Mouse (Mus musculus): Measurements from ENCODE around the gene Afap1. TPM values are rescaled to one million over a fixed set of nuclear protein-coding genes. Genes with fewer than 3 reads are reported as not detected.

The Afap1 gene
- 21.6 and 34.3 TPM in 2 replicates for polyA plus RNA-seq (2016; fragmentation: Nextera tagmentation; extraction: Ambion mirVana)

DNA sequence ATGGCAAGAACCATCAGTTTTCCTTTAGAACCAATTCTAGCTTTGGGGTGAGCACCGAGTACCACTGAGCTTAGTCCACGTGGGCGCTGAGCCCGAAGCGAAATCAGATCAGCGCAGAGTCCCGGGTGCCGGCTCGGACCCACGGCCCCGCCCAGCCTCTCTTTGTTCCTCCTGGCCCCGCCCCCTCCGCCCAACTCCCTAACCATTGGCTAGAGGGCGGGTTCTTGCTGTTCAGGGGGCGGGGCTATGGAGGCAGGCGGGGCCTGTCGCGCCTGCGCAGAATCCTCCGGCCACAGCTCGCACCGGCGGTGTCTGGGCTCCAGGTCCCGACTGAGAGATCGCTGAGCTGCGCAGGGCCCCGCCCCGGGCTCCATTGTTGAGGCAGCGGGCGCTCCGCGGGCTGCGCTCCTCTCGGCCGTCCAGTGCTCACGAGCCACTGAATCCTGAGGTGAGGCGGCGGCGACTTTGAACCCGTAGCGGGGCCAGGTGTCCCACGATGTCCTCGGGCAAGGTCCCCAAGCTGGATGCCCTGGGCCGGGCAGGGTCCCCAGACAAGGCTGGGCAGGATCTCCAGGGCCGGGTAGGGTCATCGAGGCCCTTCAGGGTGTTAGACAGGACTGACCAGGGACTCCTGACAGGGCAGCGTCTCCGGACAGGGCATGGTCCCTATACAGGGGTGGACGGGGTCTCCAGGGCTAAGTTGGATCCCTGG lies at the start of gene Afap1:
TSS of gene Afap1 (plus strand) at position 227 of the 712 bp plus-strand sequence.
- no peaks in the 10 kb centered on the region for H3K9me3 ChIP-seq (replicated peaks)
- peak; percentile 100 for DNase-seq (ENCODE audit: low spot score)
- WGBS, result under 1% methylated on average over 49 of the region's 49 CpGs
- H3K27me3 ChIP-seq (ENCODE audit: low read depth, poor library complexity, severe bottlenecking), result peaks cover 40% of the 10 kb centered on the region
- no peaks in the 10 kb centered on the region for H3K36me3 ChIP-seq
- peaks cover 40% of the 10 kb centered on the region for H3K4me1 ChIP-seq
- peak within 1 kb of the TSS; percentile 78 for H3K4me3 ChIP-seq
- peak within 1 kb of the TSS; percentile 91 for H3K27ac ChIP-seq (replicated peaks)

DNA sequence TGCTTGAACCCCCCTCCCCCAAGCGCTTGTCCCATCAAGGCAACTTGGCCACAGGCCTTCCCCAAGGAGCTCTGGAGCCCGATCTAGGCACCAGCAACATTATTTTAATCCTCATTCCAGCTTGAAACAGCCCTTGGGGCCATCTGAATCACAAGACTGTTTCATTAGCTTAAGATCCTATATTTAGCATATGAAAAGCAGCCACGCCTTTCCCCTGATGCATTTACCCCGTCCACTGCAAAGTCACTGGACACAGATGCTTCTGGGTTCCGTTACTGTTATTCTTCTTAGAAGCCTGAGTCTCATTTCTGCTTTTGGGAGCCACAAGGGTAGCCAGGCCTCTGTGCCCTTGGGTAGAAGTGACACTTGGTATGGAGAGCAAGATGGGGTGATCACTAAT lies 41.6 kb upstream of the Afap1 start:
- Histone ChIP-seq H3K27ac (replicated peaks) (no peak overlapping the region), H3K4me3 (no peak overlapping the region), H3K27me3 (ENCODE audit: low read depth, poor library complexity, severe bottlenecking) (no peaks in the 10 kb centered on the region), H3K36me3 (no peaks in the 10 kb centered on the region), H3K4me1 (peaks cover 10% of the 10 kb centered on the region; the same call in 1 of the 2 replicates), H3K9me3 (replicated peaks) (no peaks in the 10 kb centered on the region)
- DNase-seq (ENCODE audit: low spot score), result no peak
- 64% methylated on average over 5 of the region's 5 CpGs for WGBS

GRCm38 (mm10) chr5:35853463-35853862 lies 39.7 kb upstream of the Afap1 start:
- Histone ChIP-seq H3K36me3 (no peaks in the 10 kb centered on the region), H3K4me3 (no peak overlapping the region), H3K4me1 (peaks cover 19% of the 10 kb centered on the region), H3K9me3 (replicated peaks) (no peaks in the 10 kb centered on the region), H3K27me3 (ENCODE audit: low read depth, poor library complexity, severe bottlenecking) (no peaks in the 10 kb centered on the region), H3K27ac (replicated peaks) (no peak overlapping the region)
- 92% methylated on average over 4 of the region's 4 CpGs for WGBS
- DNase-seq (ENCODE audit: low spot score), result no peak

- no peaks in the 10 kb centered on the region for H3K9me3 ChIP-seq (replicated peaks)
- no peak for DNase-seq (ENCODE audit: low spot score)
- no peaks in the 10 kb centered on the region for H3K27me3 ChIP-seq (ENCODE audit: low read depth, poor library complexity, severe bottlenecking)
- H3K4me1 ChIP-seq, result peaks cover 17% of the 10 kb centered on the region
- no peak overlapping the region for H3K4me3 ChIP-seq
- H3K27ac ChIP-seq (replicated peaks), result no peak overlapping the region
- no peaks in the 10 kb centered on the region for H3K36me3 ChIP-seq
- WGBS, result 63% methylated on average over 3 of the region's 3 CpGs
Measured at GRCm38 (mm10) chr5:35856245-35856644, 36.9 kb upstream of the Afap1 start.

DNA sequence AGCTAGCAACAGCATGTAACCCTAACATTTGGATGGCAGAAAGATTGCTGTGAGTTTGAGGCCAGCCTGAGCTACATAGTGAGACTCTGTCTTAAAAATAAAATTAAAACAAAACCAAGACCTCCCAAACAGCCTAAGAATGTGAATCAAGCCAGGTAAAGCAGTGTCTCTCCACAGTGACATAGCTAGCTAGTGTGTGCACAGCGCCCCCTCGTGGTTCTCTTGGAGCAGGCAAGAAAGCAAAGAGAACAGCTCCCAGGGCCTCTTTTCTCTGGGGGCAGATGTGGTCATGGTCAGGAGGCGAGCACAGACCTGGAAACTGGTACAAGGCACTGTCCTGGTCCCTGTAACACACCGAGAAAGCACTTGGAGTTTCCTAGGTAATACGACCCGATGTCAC lies 35.0 kb upstream of the Afap1 start:
- DNase-seq (ENCODE audit: low spot score), result peak; percentile 77
- Histone ChIP-seq H3K36me3 (no peaks in the 10 kb centered on the region), H3K4me3 (no peak overlapping the region), H3K9me3 (replicated peaks) (no peaks in the 10 kb centered on the region), H3K27me3 (ENCODE audit: low read depth, poor library complexity, severe bottlenecking) (no peaks in the 10 kb centered on the region), H3K4me1 (peaks cover 10% of the 10 kb centered on the region; the same call in 1 of the 2 replicates), H3K27ac (replicated peaks) (no peak overlapping the region)
- WGBS, result 23% methylated on average over 6 of the region's 6 CpGs

DNA sequence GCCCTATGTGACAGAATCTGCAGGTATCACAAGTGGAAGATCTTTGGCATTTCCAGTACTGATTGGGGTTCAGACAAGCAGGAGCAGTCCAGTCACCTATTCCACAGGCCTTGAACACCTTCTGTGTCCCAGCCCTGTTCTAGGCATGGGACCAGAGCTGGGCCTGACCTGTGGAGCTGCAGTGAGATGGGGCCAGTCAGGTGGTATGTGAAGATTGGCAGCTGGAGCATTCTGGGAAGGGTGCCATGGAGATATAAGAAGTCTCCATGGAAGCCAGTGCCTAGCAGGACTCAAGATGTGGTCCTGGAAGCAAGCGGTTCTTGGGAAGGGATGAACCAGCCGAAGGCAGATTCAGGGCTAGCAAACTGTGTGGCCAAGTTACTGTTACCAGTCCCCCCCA lies 31.7 kb upstream of the Afap1 start:
- H3K9me3 ChIP-seq (replicated peaks), result no peaks in the 10 kb centered on the region
- no peaks in the 10 kb centered on the region for H3K27me3 ChIP-seq (ENCODE audit: low read depth, poor library complexity, severe bottlenecking)
- H3K4me1 ChIP-seq, result peaks cover 13% of the 10 kb centered on the region; the same call in 1 of the 2 replicates
- no peak overlapping the region for H3K27ac ChIP-seq (replicated peaks)
- 85% methylated on average over 2 of the region's 2 CpGs for WGBS
- no peaks in the 10 kb centered on the region for H3K36me3 ChIP-seq
- no peak overlapping the region for H3K4me3 ChIP-seq
- no peak for DNase-seq (ENCODE audit: low spot score)

DNA sequence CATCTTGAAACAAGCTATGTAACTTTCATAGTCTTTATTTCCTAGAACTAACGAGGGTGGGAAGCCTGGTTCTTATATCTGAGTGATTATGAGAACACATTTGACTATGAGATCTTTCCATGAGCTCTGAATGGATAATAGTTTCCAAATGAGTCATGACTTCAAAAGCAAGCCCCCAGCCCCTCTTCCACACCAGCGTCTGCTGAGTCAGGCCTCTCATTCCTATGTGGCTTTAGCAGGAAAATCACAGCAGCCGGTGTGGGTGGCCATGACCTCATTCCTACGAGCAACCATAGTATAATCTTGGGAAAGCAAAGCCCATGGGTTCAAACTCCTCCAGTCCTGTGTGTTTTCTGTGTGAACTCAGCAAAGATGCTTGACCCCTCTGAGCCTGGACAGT lies 23.1 kb upstream of the Afap1 start:
- H3K9me3 ChIP-seq (replicated peaks), result no peaks in the 10 kb centered on the region
- WGBS, result 85% methylated on average over 4 of the region's 4 CpGs
- H3K27ac ChIP-seq (replicated peaks), result no peak overlapping the region
- no peaks in the 10 kb centered on the region for H3K36me3 ChIP-seq
- H3K4me3 ChIP-seq, result no peak overlapping the region
- H3K27me3 ChIP-seq (ENCODE audit: low read depth, poor library complexity, severe bottlenecking), result no peaks in the 10 kb centered on the region
- H3K4me1 ChIP-seq, result peaks cover 12% of the 10 kb centered on the region
- DNase-seq (ENCODE audit: low spot score), result no peak

GRCm38 (mm10) chr5:35870408-35871012 lies 22.6 kb upstream of the Afap1 start:
- H3K27ac ChIP-seq (replicated peaks), result no peak overlapping the region
- H3K36me3 ChIP-seq, result no peaks in the 10 kb centered on the region
- H3K9me3 ChIP-seq (replicated peaks), result no peaks in the 10 kb centered on the region
- H3K4me3 ChIP-seq, result no peak overlapping the region
- WGBS, result 61% methylated on average over 8 of the region's 8 CpGs
- H3K27me3 ChIP-seq (ENCODE audit: low read depth, poor library complexity, severe bottlenecking), result no peaks in the 10 kb centered on the region
- DNase-seq (ENCODE audit: low spot score), result peak; percentile 76
- peaks cover 12% of the 10 kb centered on the region for H3K4me1 ChIP-seq

DNA sequence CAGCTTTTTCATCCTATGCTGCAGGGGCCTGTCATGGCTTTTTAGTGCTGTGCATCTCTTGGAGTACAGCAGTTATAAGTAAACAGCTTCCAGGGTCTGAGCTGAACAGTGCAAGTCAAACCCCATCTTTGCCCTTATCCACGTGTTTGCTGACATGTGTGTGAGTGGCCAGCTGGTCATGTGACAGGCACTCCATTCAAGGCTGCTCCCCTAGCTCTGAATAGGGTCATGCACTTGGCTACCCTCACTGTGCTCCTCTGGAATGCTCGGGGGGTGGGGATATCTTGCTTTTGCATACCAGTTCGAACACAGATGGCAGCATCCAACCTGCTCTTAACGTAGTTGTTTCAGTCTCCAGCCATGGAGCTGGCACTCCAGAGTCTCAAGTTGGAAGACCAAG lies 19.7 kb upstream of the Afap1 start:
- DNase-seq (ENCODE audit: low spot score), result no peak
- Histone ChIP-seq H3K9me3 (replicated peaks) (no peaks in the 10 kb centered on the region), H3K4me3 (no peak overlapping the region), H3K27ac (replicated peaks) (no peak overlapping the region), H3K4me1 (peaks cover 9% of the 10 kb centered on the region), H3K27me3 (ENCODE audit: low read depth, poor library complexity, severe bottlenecking) (no peaks in the 10 kb centered on the region), H3K36me3 (no peaks in the 10 kb centered on the region)
- WGBS, result 62% methylated on average over 4 of the region's 4 CpGs

DNA sequence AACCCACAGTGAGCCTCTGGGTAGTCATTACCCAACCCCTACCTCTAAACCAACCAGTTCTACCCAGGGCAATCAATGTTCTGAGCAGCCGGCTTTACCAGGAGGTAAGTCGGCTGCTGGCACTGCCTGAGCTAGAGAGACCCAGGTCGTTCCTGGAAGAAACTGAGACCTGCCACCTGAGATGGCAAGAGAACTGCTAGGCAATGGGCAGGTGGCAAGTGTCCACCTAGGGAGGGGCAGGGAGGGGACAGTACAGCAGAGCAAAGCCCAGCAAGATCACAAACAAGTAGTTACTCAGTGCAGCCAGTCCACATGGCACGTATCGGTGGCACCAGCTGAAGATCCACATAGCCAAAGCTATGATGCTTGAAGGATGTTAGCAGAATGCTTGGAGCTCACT lies 16.9 kb upstream of the Afap1 start:
- Histone ChIP-seq H3K27me3 (ENCODE audit: low read depth, poor library complexity, severe bottlenecking) (no peaks in the 10 kb centered on the region), H3K27ac (replicated peaks) (no peak overlapping the region), H3K4me1 (peaks cover 11% of the 10 kb centered on the region), H3K36me3 (no peaks in the 10 kb centered on the region), H3K9me3 (replicated peaks) (no peaks in the 10 kb centered on the region), H3K4me3 (no peak overlapping the region)
- WGBS, result 90% methylated on average over 5 of the region's 5 CpGs
- no peak for DNase-seq (ENCODE audit: low spot score)

DNA sequence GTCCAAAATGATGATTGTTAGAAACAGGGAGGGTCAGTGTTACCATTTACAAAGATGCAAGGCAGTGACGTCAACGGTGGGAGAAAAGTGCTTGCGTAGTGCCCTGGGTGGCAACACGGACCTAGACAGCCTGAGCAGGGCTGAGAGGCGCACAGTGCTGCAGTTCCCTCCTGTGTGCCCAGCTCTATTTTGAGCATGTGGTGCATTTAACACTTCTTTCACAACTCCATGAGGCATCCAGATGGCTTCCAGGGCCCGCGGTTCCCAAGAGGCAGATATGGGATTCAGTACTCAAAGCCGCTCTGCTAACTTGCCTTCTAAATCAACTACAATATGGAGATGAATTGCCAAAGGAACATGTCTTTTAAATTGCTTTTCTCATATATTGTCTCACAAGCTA lies 13.9 kb upstream of the Afap1 start:
- no peak for DNase-seq (ENCODE audit: low spot score)
- H3K4me1 ChIP-seq, result peaks cover 10% of the 10 kb centered on the region
- WGBS, result 92% methylated on average over 8 of the region's 8 CpGs
- H3K36me3 ChIP-seq, result no peaks in the 10 kb centered on the region
- H3K27me3 ChIP-seq (ENCODE audit: low read depth, poor library complexity, severe bottlenecking), result no peaks in the 10 kb centered on the region
- no peaks in the 10 kb centered on the region for H3K9me3 ChIP-seq (replicated peaks)
- no peak overlapping the region for H3K27ac ChIP-seq (replicated peaks)
- H3K4me3 ChIP-seq, result no peak overlapping the region

GRCm38 (mm10) chr5:35882391-35882790 lies 10.7 kb upstream of the Afap1 start:
- Histone ChIP-seq H3K36me3 (no peaks in the 10 kb centered on the region), H3K27me3 (ENCODE audit: low read depth, poor library complexity, severe bottlenecking) (no peaks in the 10 kb centered on the region), H3K4me1 (peaks cover 14% of the 10 kb centered on the region), H3K4me3 (no peak overlapping the region), H3K9me3 (replicated peaks) (no peaks in the 10 kb centered on the region), H3K27ac (replicated peaks) (no peak overlapping the region)
- 72% methylated on average over 9 of the region's 9 CpGs for WGBS
- DNase-seq (ENCODE audit: low spot score), result no peak

DNA sequence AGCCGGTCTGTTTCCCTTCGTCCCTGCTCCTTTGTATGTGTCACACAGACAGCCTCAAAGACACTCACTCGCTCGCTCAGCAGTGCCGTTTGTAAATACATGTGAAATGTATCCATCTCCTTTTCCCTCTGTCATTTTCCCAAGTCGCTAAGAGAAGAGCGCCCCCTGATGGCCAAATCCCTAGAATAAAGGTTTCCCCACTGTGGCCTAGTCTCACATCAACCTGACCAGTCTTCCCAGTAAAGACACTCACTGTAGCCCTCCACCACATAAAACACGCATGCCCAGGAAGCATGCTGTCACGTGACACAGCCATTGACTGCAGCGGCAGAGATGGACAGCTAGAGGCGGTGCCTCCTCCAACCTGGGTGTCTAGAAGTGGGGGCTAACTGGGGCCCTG lies 8.9 kb upstream of the Afap1 start:
- Histone ChIP-seq H3K27ac (replicated peaks) (no peak overlapping the region), H3K4me1 (peaks cover 14% of the 10 kb centered on the region), H3K9me3 (replicated peaks) (no peaks in the 10 kb centered on the region), H3K36me3 (no peaks in the 10 kb centered on the region), H3K27me3 (ENCODE audit: low read depth, poor library complexity, severe bottlenecking) (no peaks in the 10 kb centered on the region), H3K4me3 (no peak overlapping the region)
- DNase-seq (ENCODE audit: low spot score), result peak; percentile 62
- WGBS, result 45% methylated on average over 11 of the region's 11 CpGs

All from midbrain, embryonic 10.5 days (tissue).